Mouse (Mus musculus) hindbrain, embryonic 16.5 days (tissue): ENCODE results near the gene Olfr1341. TPM values are rescaled to one million over a fixed set of nuclear protein-coding genes. Genes with fewer than 3 reads are reported as not detected.

Experiments used
- ATAC-seq: fragments of 200-750 bp; cut with Nextera tagmentation; 2 replicates; pipeline ENCODE4 v1.8.0; 2017; ENCODE audit warnings: moderate TSS enrichment, moderate library complexity
- H3K27ac ChIP-seq: fragments of 300-500 bp; sonication (generic); 2 replicates; pipeline ENCODE4 v1.5.1; 2014; ENCODE audit warnings: low read depth, mild to moderate bottlenecking, control low read depth, low read length, moderate library complexity
- H3K27me3 ChIP-seq: fragments of 300-500 bp; sonication (generic); replicated peaks from 2 replicates; pipeline ENCODE4 v1.6.1; 2014; ENCODE audit warnings: low read length; ENCODE audit not compliant: control insufficient read depth, insufficient read depth
- H3K36me3 ChIP-seq: fragments of 300-500 bp; sonication (generic); 2 replicates; pipeline ENCODE4 v1.6.1; 2014; ENCODE audit warnings: mild to moderate bottlenecking, low read length, moderate library complexity, mixed read lengths; ENCODE audit not compliant: control insufficient read depth, insufficient read depth
- H3K4me1 ChIP-seq: fragments of 300-500 bp; sonication (generic); 2 replicates; pipeline ENCODE4 v1.6.1; 2014; ENCODE audit warnings: low read depth, low read length; ENCODE audit not compliant: control insufficient read depth, insufficient read depth
- H3K4me2 ChIP-seq: fragments of 300-500 bp; sonication (generic); 2 replicates; pipeline ENCODE4 v1.6.1; 2014; ENCODE audit warnings: mild to moderate bottlenecking, low read length, control low read depth, moderate library complexity
- H3K4me3 ChIP-seq: fragments of 300-500 bp; sonication (generic); 2 replicates; pipeline ENCODE4 v1.5.1; 2014; ENCODE audit warnings: mild to moderate bottlenecking, low read length, control low read depth, moderate library complexity
- H3K9ac ChIP-seq: fragments of 300-500 bp; sonication (generic); 2 replicates; pipeline ENCODE4 v1.6.1; 2014; ENCODE audit warnings: low read depth, mild to moderate bottlenecking, control low read depth, low read length, moderate library complexity
- H3K9me3 ChIP-seq: fragments of 300-500 bp; sonication (generic); 2 replicates; pipeline ENCODE4 v1.6.1; 2014; ENCODE audit warnings: mild to moderate bottlenecking, low read length, moderate library complexity; ENCODE audit not compliant: control insufficient read depth
- WGBS: fragments of 180-500 bp; shearing (Covaris S2); extraction: QIAGEN DNeasy Blood & Tissue Kit; methylation state at CpG from one replicate; pipeline ENCODE4 v1.1.7; 2014; 5-methylcytosine and 5-hydroxymethylcytosine counted together
- polyA plus RNA-seq: library from polyadenylated mRNA; unstranded; fragments of >200 nt; fragmentation: Nextera tagmentation; extraction: Ambion mirVana; gene quantifications from 2 replicates; pipeline ENCODE4 v1.2.1, GENCODE M21; 2015

Gene Olfr1341
- polyA plus RNA-seq, result not detected in 2 replicates

- 82% methylated on average over 3 of the region's 3 CpGs for WGBS
- Histone ChIP-seq H3K36me3 (no peaks in the 10 kb centered on the region), H3K4me2 (no peak within 1 kb of the TSS), H3K9ac (no peak within 1 kb of the TSS), H3K27ac (no peak within 1 kb of the TSS), H3K4me1 (no peaks in the 10 kb centered on the region), H3K4me3 (no peak within 1 kb of the TSS), H3K27me3 (no peaks in the 10 kb centered on the region), H3K9me3 (no peaks in the 10 kb centered on the region)
- ATAC-seq, result no peak
Measured at GRCm38 (mm10) chr4:118703223-118703622, at the start of gene Olfr1341. TSS of gene Olfr1341 (plus strand) at chr4:118703523.

DNA sequence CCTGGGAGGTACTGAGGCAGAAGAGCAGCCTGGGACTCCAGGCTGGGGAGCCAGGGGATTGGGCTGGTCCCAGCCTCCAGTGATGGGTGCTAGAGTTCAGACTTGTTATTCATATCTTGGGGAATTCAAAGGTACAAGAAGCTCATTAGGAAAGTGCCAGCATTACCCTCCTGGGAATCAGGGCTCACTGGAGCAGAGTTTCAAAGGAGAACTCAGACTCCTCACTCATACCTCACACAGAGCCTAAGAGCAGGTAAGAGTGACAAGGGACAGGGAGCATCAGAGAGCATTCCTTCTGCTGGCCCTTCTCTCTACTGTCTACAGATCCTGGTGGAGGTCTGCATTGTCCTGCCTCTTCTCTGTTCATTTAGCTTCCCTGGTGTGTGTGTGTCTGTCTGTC lies 44.7 kb upstream of the Olfr1341 start, which contains the start of gene Olfr62:
Gene Olfr62 (plus strand): TSS at position 301 of the 400 bp plus-strand sequence.
- Histone ChIP-seq H3K4me1 (no peaks in the 10 kb centered on the region), H3K4me2 (no peak within 1 kb of the TSS), H3K27me3 (no peaks in the 10 kb centered on the region), H3K36me3 (no peaks in the 10 kb centered on the region), H3K9ac (no peak within 1 kb of the TSS), H3K27ac (no peak within 1 kb of the TSS), H3K4me3 (no peak within 1 kb of the TSS), H3K9me3 (no peaks in the 10 kb centered on the region)
- ATAC-seq, result no peak

- H3K27me3 ChIP-seq, result no peaks in the 10 kb centered on the region
- no peak overlapping the region for H3K4me3 ChIP-seq
- no peak overlapping the region for H3K27ac ChIP-seq
- 81% methylated on average over 2 of the region's 2 CpGs for WGBS
- no peak overlapping the region for H3K9ac ChIP-seq
- H3K4me2 ChIP-seq, result no peak overlapping the region
- no peaks in the 10 kb centered on the region for H3K9me3 ChIP-seq
- no peaks in the 10 kb centered on the region for H3K4me1 ChIP-seq
- no peak for ATAC-seq
- no peaks in the 10 kb centered on the region for H3K36me3 ChIP-seq
Measured at GRCm38 (mm10) chr4:118687086-118687485, 16.2 kb upstream of the Olfr1341 start.

DNA sequence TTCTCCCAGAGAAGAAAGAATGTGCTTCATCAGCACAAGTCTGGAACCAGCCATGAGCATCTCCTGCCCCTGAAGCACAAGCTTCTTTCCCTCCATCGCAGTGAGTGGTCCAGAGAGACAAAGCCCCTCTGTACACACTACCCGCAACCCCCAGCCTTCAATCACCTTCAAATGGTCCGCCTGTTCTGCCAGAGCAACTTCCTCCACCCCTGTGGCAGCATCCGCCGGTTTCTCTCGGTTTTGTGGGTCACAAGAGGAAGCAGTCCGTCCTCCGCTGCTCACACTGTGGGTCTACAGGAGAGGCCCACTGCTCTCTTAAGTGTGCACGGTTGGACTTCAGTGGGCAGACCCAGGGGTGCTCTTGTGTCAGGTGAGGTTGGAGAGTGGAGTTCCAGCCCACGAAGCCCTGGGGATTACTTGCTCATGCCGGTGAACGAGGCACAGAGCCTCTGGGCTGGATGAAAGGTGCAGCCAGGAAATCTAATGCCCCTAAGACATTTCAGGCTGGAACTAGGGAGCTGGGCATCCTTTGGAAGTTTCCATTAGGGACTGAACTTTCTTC lies 10.8 kb upstream of the Olfr1341 start, which contains the start of gene Olfr1342:
Gene Olfr1342 (minus strand): TSS at position 345 of the 562 bp plus-strand sequence.
- no peak for ATAC-seq
- Histone ChIP-seq H3K4me3 (no peak within 1 kb of the TSS), H3K4me2 (no peak within 1 kb of the TSS), H3K36me3 (no peaks in the 10 kb centered on the region), H3K27ac (no peak within 1 kb of the TSS), H3K27me3 (no peaks in the 10 kb centered on the region), H3K4me1 (no peaks in the 10 kb centered on the region), H3K9ac (no peak within 1 kb of the TSS), H3K9me3 (no peaks in the 10 kb centered on the region)
- 46% methylated on average over 12 of the region's 12 CpGs for WGBS

DNA sequence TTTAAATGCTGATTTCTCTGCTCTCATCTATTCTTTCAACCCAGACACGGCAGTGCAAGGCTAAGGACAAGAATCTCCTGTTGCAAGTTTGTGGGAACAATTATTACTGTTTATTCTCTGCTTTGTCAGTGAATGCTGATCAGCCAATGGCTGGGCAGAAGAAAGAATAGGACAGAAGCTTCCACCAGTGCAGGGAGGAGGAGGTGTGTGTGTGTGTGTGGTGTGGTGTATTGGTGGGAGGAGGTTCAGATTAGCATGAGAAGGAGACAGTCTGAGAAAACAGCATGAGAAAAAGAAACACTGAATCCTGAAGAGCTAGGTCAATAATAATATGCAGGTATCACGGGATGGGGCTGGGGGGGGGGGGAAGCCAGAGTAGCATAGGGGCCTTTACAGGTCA lies 9.5 kb upstream of the Olfr1341 start:
- H3K36me3 ChIP-seq, result no peaks in the 10 kb centered on the region
- H3K9ac ChIP-seq, result no peak overlapping the region
- H3K27me3 ChIP-seq, result no peaks in the 10 kb centered on the region
- WGBS, result 21% methylated on average over 2 of the region's 2 CpGs
- H3K27ac ChIP-seq, result no peak overlapping the region
- peak; percentile 56; the same call in 1 of the 2 replicates for ATAC-seq
- H3K9me3 ChIP-seq, result no peaks in the 10 kb centered on the region
- no peak overlapping the region for H3K4me3 ChIP-seq
- no peak overlapping the region for H3K4me2 ChIP-seq
- no peaks in the 10 kb centered on the region for H3K4me1 ChIP-seq

- no peaks in the 10 kb centered on the region for H3K4me1 ChIP-seq
- WGBS, result 85% methylated on average over 5 of the region's 5 CpGs
Measured at GRCm38 (mm10) chr4:118708086-118708485, 4.8 kb downstream of the Olfr1341 start.

GRCm38 (mm10) chr4:118711656-118712055 lies 8.3 kb downstream of the Olfr1341 start:
- ATAC-seq, result no peak
- 15% methylated on average over 1 of the region's 1 CpGs for WGBS
- Histone ChIP-seq H3K9ac (no peak overlapping the region), H3K9me3 (no peaks in the 10 kb centered on the region), H3K27ac (no peak overlapping the region), H3K27me3 (no peaks in the 10 kb centered on the region), H3K4me1 (no peaks in the 10 kb centered on the region), H3K4me2 (no peak overlapping the region), H3K36me3 (no peaks in the 10 kb centered on the region), H3K4me3 (no peak overlapping the region)

More at GRCm38 (mm10) chr4:118708086-118708485, 4.8 kb downstream of the Olfr1341 start:
- Histone ChIP-seq H3K4me3 (no peak overlapping the region), H3K9me3 (no peaks in the 10 kb centered on the region), H3K4me2 (no peak overlapping the region), H3K36me3 (no peaks in the 10 kb centered on the region), H3K27ac (no peak overlapping the region), H3K27me3 (no peaks in the 10 kb centered on the region), H3K9ac (no peak overlapping the region)
- no peak for ATAC-seq

DNA sequence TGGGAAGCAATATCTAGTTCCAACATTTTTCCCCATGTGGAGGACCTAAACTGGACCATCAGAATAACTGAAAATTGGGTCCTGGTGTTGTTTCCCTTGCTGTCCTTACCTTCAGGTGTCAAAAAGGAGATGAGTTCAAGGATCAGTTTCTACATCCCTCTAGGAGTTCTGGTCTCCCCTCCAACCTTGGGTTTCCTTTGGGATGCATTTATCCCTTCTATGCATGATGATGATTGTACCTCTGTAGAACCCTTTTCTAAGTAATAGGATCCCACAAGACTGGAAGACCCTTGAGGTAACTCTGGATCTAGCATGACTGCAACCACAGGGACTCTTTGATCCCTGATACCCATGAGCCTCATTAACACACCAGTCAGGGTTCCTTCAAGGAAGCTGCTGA lies 16.5 kb downstream of the Olfr1341 start, which contains the start of gene Olfr1340:
Gene Olfr1340 (plus strand): TSS at position 301 of the 400 bp plus-strand sequence.
- H3K4me2 ChIP-seq, result no peak within 1 kb of the TSS
- no peak for ATAC-seq

GRCm38 (mm10) chr4:118721742-118722483 lies 18.6 kb downstream of the Olfr1341 start:
- Histone ChIP-seq H3K4me3 (no peak overlapping the region), H3K4me1 (no peaks in the 10 kb centered on the region), H3K36me3 (no peaks in the 10 kb centered on the region), H3K27me3 (no peaks in the 10 kb centered on the region), H3K27ac (no peak overlapping the region), H3K9ac (no peak overlapping the region), H3K4me2 (no peak overlapping the region), H3K9me3 (no peaks in the 10 kb centered on the region; the same call in 1 of the 2 replicates)
- no peak for ATAC-seq
- WGBS, result 58% methylated on average over 10 of the region's 10 CpGs

More for the DNA sequence above, 16.5 kb downstream of the Olfr1341 start, which contains the start of gene Olfr1340:
- Histone ChIP-seq H3K4me1 (no peaks in the 10 kb centered on the region), H3K27me3 (no peaks in the 10 kb centered on the region), H3K9ac (no peak within 1 kb of the TSS), H3K4me3 (no peak within 1 kb of the TSS), H3K9me3 (no peaks in the 10 kb centered on the region; the same call in 1 of the 2 replicates), H3K36me3 (no peaks in the 10 kb centered on the region), H3K27ac (no peak within 1 kb of the TSS)
